Mouse (Mus musculus): ENCODE results near the gene Syk. TPM values are rescaled to one million over a fixed set of nuclear protein-coding genes. Genes with fewer than 3 reads are reported as not detected.

Syk gene
- total and polyA plus RNA-seq, 3 experiments = 0.22 TPM; not detected in 2

DNA sequence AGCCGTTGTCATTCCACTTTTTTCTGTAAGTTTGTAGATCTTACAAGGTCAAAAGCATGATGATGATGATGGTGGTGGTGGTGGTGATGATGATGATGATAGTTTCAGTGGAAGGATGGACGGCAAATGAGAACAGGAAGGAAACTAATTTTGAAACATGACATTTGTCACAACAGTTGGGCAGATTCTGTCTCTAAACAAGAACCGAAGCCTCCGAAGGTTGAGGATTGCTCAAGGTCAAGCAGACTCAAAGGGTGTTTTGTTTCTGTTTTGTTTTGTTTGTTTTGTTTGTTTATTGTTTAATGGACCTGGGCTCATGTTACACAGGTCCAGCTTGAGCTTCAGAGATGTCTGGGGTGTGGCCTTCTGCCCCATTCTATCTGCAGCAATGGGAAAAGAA lies 6.1 kb downstream of the Syk start:
- DNase-seq (ENCODE audit: low spot score) = no peak
- no peaks in the 10 kb centered on the region for H3K36me3 ChIP-seq (replicated peaks)

DNA sequence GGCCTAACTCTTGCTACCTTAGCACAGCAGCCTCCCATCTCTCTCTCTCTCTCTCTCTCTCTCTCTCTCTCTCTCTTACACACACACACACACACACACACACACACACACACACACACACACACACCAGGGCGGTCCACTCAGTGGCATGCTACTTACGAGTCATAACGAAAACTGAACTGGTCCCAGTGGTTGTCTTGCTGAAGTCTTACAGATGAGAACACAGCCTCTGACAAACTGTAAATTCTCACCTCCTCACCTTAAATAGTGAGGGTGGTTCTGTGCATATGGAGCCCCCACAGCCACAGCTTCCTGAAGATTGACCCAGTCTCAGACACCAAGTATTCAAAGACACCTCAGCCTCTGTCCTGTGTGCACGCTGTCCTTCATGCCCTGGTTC lies 8.9 kb downstream of the Syk start:
- Histone ChIP-seq H3K9me3 (replicated peaks) (peaks cover 59% of the 10 kb centered on the region), H3K36me3 (replicated peaks) (no peaks in the 10 kb centered on the region), H3K27me3 (ENCODE audit: insufficient read depth, low read length) (no peaks in the 10 kb centered on the region), H3K4me1 (ENCODE audit: insufficient read depth, low read depth, low read length) (no peaks in the 10 kb centered on the region), H3K4me3 (ENCODE audit: low read depth, low read length) (no peak overlapping the region)
- no peak for TF ChIP-seq CTCF (IDR thresholded peaks at IDR 0.05; ENCODE audit: low read depth, low read length)
- TF ChIP-seq POLR2AphosphoS5 (IDR thresholded peaks at IDR 0.05; ENCODE audit: insufficient replicate concordance, low read depth, low read length) = no peak
- ATAC-seq (ENCODE audit: extremely low read depth, insufficient number of reproducible peaks, low FRiP score, poor library complexity, severe bottlenecking) (no peak), DNase-seq (ENCODE audit: low spot score) (no peak)

More for the DNA sequence above, 6.1 kb downstream of the Syk start:
- TF ChIP-seq GATA2 (IDR thresholded peaks at IDR 0.05; ENCODE audit: borderline replicate concordance, low read depth, low read length) (no peak), CTCF (IDR thresholded peaks at IDR 0.05; ENCODE audit: low read depth, low read length) (no peak), POLR2AphosphoS5 (IDR thresholded peaks at IDR 0.05; ENCODE audit: insufficient replicate concordance, low read depth, low read length) (no peak)
- H3K4me1 ChIP-seq (ENCODE audit: insufficient read depth, low read depth, low read length) = no peaks in the 10 kb centered on the region
- no peak overlapping the region for H3K4me3 ChIP-seq (ENCODE audit: low read depth, low read length)
- peaks cover 53% of the 10 kb centered on the region for H3K9me3 ChIP-seq (replicated peaks)
- no peak for ATAC-seq (ENCODE audit: extremely low read depth, insufficient number of reproducible peaks, low FRiP score, poor library complexity, severe bottlenecking)
- H3K27me3 ChIP-seq (ENCODE audit: insufficient read depth, low read length) = no peaks in the 10 kb centered on the region

- ATAC-seq (ENCODE audit: extremely low read depth, insufficient number of reproducible peaks, low FRiP score, poor library complexity, severe bottlenecking) (no peak), DNase-seq (ENCODE audit: low spot score) (no peak)
- peaks cover 71% of the 10 kb centered on the region for H3K9me3 ChIP-seq (replicated peaks)
- no peaks in the 10 kb centered on the region for H3K27me3 ChIP-seq (ENCODE audit: insufficient read depth, low read length)
- no peaks in the 10 kb centered on the region for H3K36me3 ChIP-seq (replicated peaks)
- no peaks in the 10 kb centered on the region for H3K4me1 ChIP-seq (ENCODE audit: insufficient read depth, low read depth, low read length)
- H3K4me3 ChIP-seq (ENCODE audit: low read depth, low read length) = no peak overlapping the region
- TF ChIP-seq POLR2AphosphoS5 (IDR thresholded peaks at IDR 0.05; ENCODE audit: insufficient replicate concordance, low read depth, low read length) = no peak
- TF ChIP-seq GATA2 (IDR thresholded peaks at IDR 0.05; ENCODE audit: borderline replicate concordance, low read depth, low read length) = no peak
- no peak for TF ChIP-seq GATA1 (IDR thresholded peaks at IDR 0.05; ENCODE audit: borderline replicate concordance, low read length)
- no peak for TF ChIP-seq CTCF (IDR thresholded peaks at IDR 0.05; ENCODE audit: low read depth, low read length)
- TF ChIP-seq TAL1 (conservative IDR thresholded peaks at IDR 0.05; ENCODE audit: low read depth, low read length) = no peak
Observed at GRCm38 (mm10) chr13:52596692-52597091, 13.7 kb downstream of the Syk start.

DNA sequence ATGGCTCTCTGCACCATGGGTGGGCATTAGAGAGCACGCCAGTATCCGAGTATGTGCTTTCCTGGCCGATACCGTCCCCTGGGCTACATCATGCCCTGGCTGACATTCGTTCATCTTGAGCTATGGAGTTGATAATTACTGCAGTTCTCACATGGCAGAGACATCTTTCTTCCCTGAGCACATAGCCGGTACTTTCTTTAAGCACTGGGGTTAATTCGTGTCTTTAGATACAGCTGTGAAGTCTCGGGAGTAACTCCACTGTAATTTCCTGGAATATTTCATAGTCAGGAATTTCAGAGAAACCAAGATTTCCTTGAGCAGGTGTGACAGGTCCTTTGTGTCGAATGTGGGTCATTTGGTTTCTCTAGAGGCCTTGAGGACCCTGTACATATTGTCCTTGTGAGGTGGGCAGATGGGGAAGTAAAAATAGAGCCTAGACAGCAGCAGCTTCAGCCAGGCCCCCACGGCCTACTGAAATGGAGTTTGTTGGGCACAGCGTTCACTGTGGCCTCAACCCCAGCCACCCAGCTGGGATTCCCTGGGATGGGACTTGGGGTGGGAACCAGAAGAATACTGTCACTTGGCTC lies 14.2 kb downstream of the Syk start:
- H3K4me1 ChIP-seq (ENCODE audit: insufficient read depth, low read depth, low read length) = no peaks in the 10 kb centered on the region
- H3K27me3 ChIP-seq (ENCODE audit: insufficient read depth, low read length) = no peaks in the 10 kb centered on the region
- no peak for DNase-seq (ENCODE audit: low spot score)
- no peak for TF ChIP-seq CTCF (IDR thresholded peaks at IDR 0.05; ENCODE audit: low read depth, low read length)
- TF ChIP-seq GATA2 (IDR thresholded peaks at IDR 0.05; ENCODE audit: borderline replicate concordance, low read depth, low read length) = no peak
- TF ChIP-seq TAL1 (conservative IDR thresholded peaks at IDR 0.05; ENCODE audit: low read depth, low read length) = no peak
- no peak for TF ChIP-seq GATA1 (IDR thresholded peaks at IDR 0.05; ENCODE audit: borderline replicate concordance, low read length)
- TF ChIP-seq POLR2AphosphoS5 (IDR thresholded peaks at IDR 0.05; ENCODE audit: insufficient replicate concordance, low read depth, low read length) = no peak
- H3K4me3 ChIP-seq (ENCODE audit: low read depth, low read length) = no peak overlapping the region
- H3K9me3 ChIP-seq (replicated peaks) = peaks cover 67% of the 10 kb centered on the region
- ATAC-seq (ENCODE audit: extremely low read depth, insufficient number of reproducible peaks, low FRiP score, poor library complexity, severe bottlenecking) = no peak
- H3K36me3 ChIP-seq (replicated peaks) = no peaks in the 10 kb centered on the region

DNA sequence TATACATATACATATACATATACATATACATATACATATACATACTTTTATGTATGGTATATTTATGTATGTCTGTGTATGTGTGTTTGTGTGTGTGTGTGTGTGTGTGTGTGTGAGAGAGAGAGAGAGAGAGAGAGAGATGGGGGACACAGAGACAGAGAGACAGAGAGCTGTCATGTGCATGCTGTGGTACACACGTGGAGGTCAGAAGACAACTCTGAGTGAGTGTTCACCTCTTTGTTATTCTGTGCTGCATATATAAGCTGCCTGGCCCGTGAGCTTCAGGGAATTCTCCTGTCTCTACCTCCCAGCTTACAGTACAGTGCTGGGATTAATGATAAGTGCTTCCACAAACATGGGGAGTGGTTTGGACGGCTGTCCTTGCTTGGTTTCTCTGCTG lies 15.3 kb downstream of the Syk start:
- H3K36me3 ChIP-seq (replicated peaks) = no peaks in the 10 kb centered on the region
- TF ChIP-seq CTCF (IDR thresholded peaks at IDR 0.05; ENCODE audit: low read depth, low read length) = no peak
- no peak for TF ChIP-seq GATA1 (IDR thresholded peaks at IDR 0.05; ENCODE audit: borderline replicate concordance, low read length)
- no peak for TF ChIP-seq GATA2 (IDR thresholded peaks at IDR 0.05; ENCODE audit: borderline replicate concordance, low read depth, low read length)
- TF ChIP-seq TAL1 (conservative IDR thresholded peaks at IDR 0.05; ENCODE audit: low read depth, low read length) = no peak
- TF ChIP-seq POLR2AphosphoS5 (IDR thresholded peaks at IDR 0.05; ENCODE audit: insufficient replicate concordance, low read depth, low read length) = no peak
- H3K4me3 ChIP-seq (ENCODE audit: low read depth, low read length) = no peak overlapping the region
- no peaks in the 10 kb centered on the region for H3K4me1 ChIP-seq (ENCODE audit: insufficient read depth, low read depth, low read length)
- no peaks in the 10 kb centered on the region for H3K27me3 ChIP-seq (ENCODE audit: insufficient read depth, low read length)
- peaks cover 70% of the 10 kb centered on the region for H3K9me3 ChIP-seq (replicated peaks)
- no peak for ATAC-seq (ENCODE audit: extremely low read depth, insufficient number of reproducible peaks, low FRiP score, poor library complexity, severe bottlenecking)
- DNase-seq (ENCODE audit: low spot score) = no peak

DNA sequence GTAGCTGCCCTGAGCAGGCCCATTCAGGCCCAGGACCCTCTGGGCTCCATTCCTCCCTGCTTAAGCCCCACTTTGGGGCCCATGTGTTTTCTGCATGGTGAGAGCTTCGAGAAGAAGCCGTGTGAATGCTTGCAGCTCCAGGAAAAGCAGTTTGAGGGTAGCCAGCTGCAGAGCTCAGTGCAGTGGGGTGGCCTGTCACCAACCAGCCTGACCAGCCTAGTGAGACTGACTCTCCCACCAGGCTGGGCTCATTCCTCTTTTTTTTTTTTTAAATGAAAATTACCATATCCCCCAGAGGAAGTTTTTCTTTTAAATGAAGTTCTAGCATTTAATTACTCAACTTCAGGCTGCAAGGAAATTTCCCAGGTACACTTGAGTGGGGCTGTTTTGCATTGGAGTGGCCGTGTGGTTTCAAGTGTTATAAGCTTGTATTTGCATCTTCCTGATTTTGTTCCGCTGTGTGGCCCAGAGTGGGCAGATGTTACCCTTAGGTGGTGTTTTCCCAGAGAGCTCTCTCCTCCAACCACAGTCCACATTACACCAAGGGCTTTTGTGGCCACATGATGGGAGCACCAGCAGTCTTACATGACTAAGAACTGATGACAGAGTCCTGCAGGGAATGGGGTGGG lies 17.2 kb downstream of the Syk start:
- Histone ChIP-seq H3K4me3 (ENCODE audit: low read depth, low read length) (no peak overlapping the region), H3K9me3 (replicated peaks) (peaks cover 77% of the 10 kb centered on the region), H3K4me1 (ENCODE audit: insufficient read depth, low read depth, low read length) (no peaks in the 10 kb centered on the region), H3K27me3 (ENCODE audit: insufficient read depth, low read length) (no peaks in the 10 kb centered on the region), H3K36me3 (replicated peaks) (no peaks in the 10 kb centered on the region)
- DNase-seq (ENCODE audit: low spot score) = no peak
- no peak for TF ChIP-seq CTCF (IDR thresholded peaks at IDR 0.05; ENCODE audit: low read depth, low read length)
- ATAC-seq (ENCODE audit: extremely low read depth, insufficient number of reproducible peaks, low FRiP score, poor library complexity, severe bottlenecking) = no peak

DNA sequence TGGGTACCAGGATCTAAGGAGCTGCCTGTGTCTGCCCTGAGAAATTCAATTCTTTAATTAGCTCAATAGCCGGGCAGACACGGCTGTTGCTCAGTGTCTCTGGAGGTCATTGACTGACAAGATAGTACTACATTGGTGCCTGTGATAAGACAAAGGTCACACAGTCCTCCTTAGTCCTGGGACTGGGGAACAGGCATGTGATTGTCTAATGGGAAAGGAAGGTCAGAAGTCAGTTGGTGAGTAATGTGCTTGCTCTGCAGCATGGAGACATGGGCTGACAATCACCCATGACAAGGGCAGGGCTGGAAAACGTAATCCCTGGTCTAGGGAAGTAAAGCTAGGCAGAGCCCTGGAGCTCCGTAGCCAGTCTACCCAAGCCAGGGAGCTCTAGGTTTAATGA lies 19.8 kb downstream of the Syk start:
- Histone ChIP-seq H3K4me1 (ENCODE audit: insufficient read depth, low read depth, low read length) (no peaks in the 10 kb centered on the region), H3K9me3 (replicated peaks) (peaks cover 67% of the 10 kb centered on the region), H3K4me3 (ENCODE audit: low read depth, low read length) (no peak overlapping the region), H3K27me3 (ENCODE audit: insufficient read depth, low read length) (no peaks in the 10 kb centered on the region), H3K36me3 (replicated peaks) (no peaks in the 10 kb centered on the region)
- TF ChIP-seq CTCF (IDR thresholded peaks at IDR 0.05; ENCODE audit: low read depth, low read length) (no peak), GATA2 (IDR thresholded peaks at IDR 0.05; ENCODE audit: borderline replicate concordance, low read depth, low read length) (no peak)
- ATAC-seq (ENCODE audit: extremely low read depth, insufficient number of reproducible peaks, low FRiP score, poor library complexity, severe bottlenecking) (no peak), DNase-seq (ENCODE audit: low spot score) (no peak)
